Mouse (Mus musculus) ES-E14 (cell line): Measurements from ENCODE around the gene Klhl13.

Experiments used
- CHD2 ChIP-seq: IDR thresholded peaks from 2 replicates; pipeline ENCODE4 v1.6.1; 2014; ENCODE audit warnings: mild to moderate bottlenecking, low read depth, low read length, inconsistent platforms
- ZNF384 ChIP-seq: IDR thresholded peaks from 2 replicates; pipeline ENCODE4 v1.6.1; 2012; ENCODE audit warnings: low read depth, low read length, inconsistent platforms

DNA sequence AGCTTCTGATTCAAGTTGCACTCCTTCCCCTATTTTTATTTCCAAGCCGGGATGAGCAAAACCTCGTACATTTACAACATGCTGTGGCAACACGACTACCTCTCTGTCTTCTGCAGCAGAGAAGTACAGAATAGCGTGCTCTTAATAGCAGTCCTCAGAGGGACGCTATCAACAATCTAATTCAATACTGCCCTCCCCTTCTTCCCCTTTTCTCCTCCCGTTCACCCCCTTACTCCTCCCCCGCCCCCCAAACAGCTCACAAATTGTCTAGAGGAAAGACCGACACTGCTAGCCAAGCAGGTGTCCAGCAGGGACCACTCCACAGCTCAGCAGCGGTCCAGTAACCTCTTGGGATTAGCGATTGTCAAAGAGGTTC lies 79.5 kb downstream of the Klhl13 start:
- TF ChIP-seq CHD2 (no peak), ZNF384 (no peak)
